Mouse (Mus musculus): ENCODE data around the gene Spata31d1a. TPM values are rescaled to one million over a fixed set of nuclear protein-coding genes. Genes with fewer than 3 reads are reported as not detected.

Gene Spata31d1a
- not detected in 2 replicates for polyA plus RNA-seq (2015; fragmentation: Nextera tagmentation; extraction: Ambion mirVana)

- Histone ChIP-seq H3K9ac (ENCODE audit: low read length) (no peak within 1 kb of the TSS), H3K27me3 (ENCODE audit: control insufficient read depth, insufficient read depth, low read length) (no peaks in the 10 kb centered on the region), H3K4me2 (ENCODE audit: low read depth, low read length) (no peak within 1 kb of the TSS), H3K4me1 (ENCODE audit: control insufficient read depth, insufficient read depth, low read length) (no peaks in the 10 kb centered on the region), H3K9me3 (replicated peaks; ENCODE audit: control insufficient read depth, low read length) (no peaks in the 10 kb centered on the region), H3K4me3 (replicated peaks; ENCODE audit: low read length) (no peak within 1 kb of the TSS), H3K27ac (ENCODE audit: low read length) (no peak within 1 kb of the TSS), H3K36me3 (ENCODE audit: control insufficient read depth, insufficient read depth, low read length) (no peaks in the 10 kb centered on the region)
- 85% methylated on average over 15 of the region's 15 CpGs for WGBS
- no peak for ATAC-seq (ENCODE audit: insufficient read depth, low FRiP score)
Measured at GRCm38 (mm10) chr13:59710230-59710629, at the start of gene Spata31d1a. Gene Spata31d1a, minus strand, starts transcription at chr13:59710330.

GRCm38 (mm10) chr13:59756906-59757305 lies 46.8 kb upstream of the Spata31d1a start:
- ATAC-seq (ENCODE audit: insufficient read depth, low FRiP score): no peak
- WGBS: 94% methylated on average over 7 of the region's 7 CpGs
- H3K27ac ChIP-seq (ENCODE audit: low read length): no peak overlapping the region
- H3K27me3 ChIP-seq (ENCODE audit: control insufficient read depth, insufficient read depth, low read length): no peaks in the 10 kb centered on the region
- no peak overlapping the region for H3K9ac ChIP-seq (ENCODE audit: low read length)
- H3K36me3 ChIP-seq (ENCODE audit: control insufficient read depth, insufficient read depth, low read length): peaks cover 13% of the 10 kb centered on the region; the same call in 1 of the 2 replicates
- H3K4me1 ChIP-seq (ENCODE audit: control insufficient read depth, insufficient read depth, low read length): no peaks in the 10 kb centered on the region
- H3K4me2 ChIP-seq (ENCODE audit: low read depth, low read length): no peak overlapping the region
- no peak overlapping the region for H3K4me3 ChIP-seq (replicated peaks; ENCODE audit: low read length)
- no peaks in the 10 kb centered on the region for H3K9me3 ChIP-seq (replicated peaks; ENCODE audit: control insufficient read depth, low read length)

GRCm38 (mm10) chr13:59750310-59750709 lies 40.2 kb upstream of the Spata31d1a start:
- no peak overlapping the region for H3K9ac ChIP-seq (ENCODE audit: low read length)
- no peak for ATAC-seq (ENCODE audit: insufficient read depth, low FRiP score)
- 68% methylated on average over 12 of the region's 12 CpGs for WGBS
- 0 out of 2 replicates have a peak, but pooled peaks cover 4% of the 10 kb centered on the region for H3K36me3 ChIP-seq (ENCODE audit: control insufficient read depth, insufficient read depth, low read length)
- H3K9me3 ChIP-seq (replicated peaks; ENCODE audit: control insufficient read depth, low read length): no peaks in the 10 kb centered on the region
- H3K4me3 ChIP-seq (replicated peaks; ENCODE audit: low read length): no peak overlapping the region
- H3K4me2 ChIP-seq (ENCODE audit: low read depth, low read length): no peak overlapping the region
- no peak overlapping the region for H3K27ac ChIP-seq (ENCODE audit: low read length)
- H3K4me1 ChIP-seq (ENCODE audit: control insufficient read depth, insufficient read depth, low read length): no peaks in the 10 kb centered on the region
- H3K27me3 ChIP-seq (ENCODE audit: control insufficient read depth, insufficient read depth, low read length): no peaks in the 10 kb centered on the region

DNA sequence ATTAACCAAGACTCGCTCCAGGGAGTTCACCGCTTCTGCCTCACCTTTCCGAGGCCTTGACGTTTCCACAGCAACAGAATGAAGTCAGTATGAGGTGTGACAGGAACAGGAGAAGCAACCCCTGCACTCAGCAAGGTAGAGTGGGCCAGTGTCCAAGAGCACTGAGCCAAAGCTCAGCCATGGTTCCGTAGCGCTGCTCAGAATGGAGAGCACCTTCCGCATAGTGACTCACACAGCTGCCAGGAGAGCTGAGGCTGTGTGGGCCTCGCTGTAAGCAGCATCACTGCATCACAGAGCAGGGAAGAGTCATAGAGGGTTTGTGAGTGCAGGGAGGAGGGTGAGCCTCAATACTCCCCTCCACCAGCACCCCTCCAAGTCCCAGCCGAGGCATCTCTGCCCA lies 36.6 kb upstream of the Spata31d1a start, which contains the start of gene 1700014D04Rik:
1700014D04Rik (minus strand) TSS at position 42 of the 400 bp plus-strand sequence.
- no peak within 1 kb of the TSS for H3K27ac ChIP-seq (ENCODE audit: low read length)
- no peaks in the 10 kb centered on the region for H3K36me3 ChIP-seq (ENCODE audit: control insufficient read depth, insufficient read depth, low read length)
- no peak for ATAC-seq (ENCODE audit: insufficient read depth, low FRiP score)

GRCm38 (mm10) chr13:59746164-59746563 lies 36.0 kb upstream of the Spata31d1a start:
- Histone ChIP-seq H3K4me2 (ENCODE audit: low read depth, low read length) (no peak overlapping the region), H3K27me3 (ENCODE audit: control insufficient read depth, insufficient read depth, low read length) (no peaks in the 10 kb centered on the region), H3K4me1 (ENCODE audit: control insufficient read depth, insufficient read depth, low read length) (no peaks in the 10 kb centered on the region), H3K9ac (ENCODE audit: low read length) (no peak overlapping the region), H3K27ac (ENCODE audit: low read length) (no peak overlapping the region), H3K9me3 (replicated peaks; ENCODE audit: control insufficient read depth, low read length) (no peaks in the 10 kb centered on the region), H3K36me3 (ENCODE audit: control insufficient read depth, insufficient read depth, low read length) (no peaks in the 10 kb centered on the region), H3K4me3 (replicated peaks; ENCODE audit: low read length) (no peak overlapping the region)
- 68% methylated on average over 6 of the region's 6 CpGs for WGBS
- peak; percentile 40; the same call in 1 of the 2 replicates for ATAC-seq (ENCODE audit: insufficient read depth, low FRiP score)

More for the DNA sequence above, 36.6 kb upstream of the Spata31d1a start, which contains the start of gene 1700014D04Rik:
- Histone ChIP-seq H3K9ac (ENCODE audit: low read length) (no peak within 1 kb of the TSS), H3K4me1 (ENCODE audit: control insufficient read depth, insufficient read depth, low read length) (no peaks in the 10 kb centered on the region), H3K9me3 (replicated peaks; ENCODE audit: control insufficient read depth, low read length) (no peaks in the 10 kb centered on the region), H3K4me2 (ENCODE audit: low read depth, low read length) (no peak within 1 kb of the TSS), H3K4me3 (replicated peaks; ENCODE audit: low read length) (no peak within 1 kb of the TSS), H3K27me3 (ENCODE audit: control insufficient read depth, insufficient read depth, low read length) (no peaks in the 10 kb centered on the region)
- WGBS: 89% methylated on average over 9 of the region's 9 CpGs

DNA sequence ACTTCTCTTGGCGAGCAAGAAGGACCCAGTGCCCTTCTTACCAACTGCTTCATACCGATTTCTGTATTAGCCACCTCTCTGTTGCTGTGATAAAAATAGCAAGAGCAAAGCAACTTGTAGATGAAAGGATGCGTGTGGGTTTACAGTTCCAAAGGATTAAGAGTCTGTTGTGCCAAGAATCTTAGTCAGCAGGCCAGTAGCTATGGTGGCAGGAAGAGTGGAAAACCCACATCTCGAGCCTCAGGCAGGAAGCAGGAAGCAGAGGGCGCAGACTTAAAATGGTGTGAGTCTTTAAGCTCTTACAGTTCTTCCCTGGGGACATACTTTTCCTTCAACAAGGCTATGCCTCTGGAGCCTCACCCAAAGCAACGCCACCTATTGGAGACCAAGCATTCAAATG lies 35.3 kb upstream of the Spata31d1a start:
- 81% methylated on average over 6 of the region's 6 CpGs for WGBS
- no peak overlapping the region for H3K4me3 ChIP-seq (replicated peaks; ENCODE audit: low read length)
- H3K36me3 ChIP-seq (ENCODE audit: control insufficient read depth, insufficient read depth, low read length): no peaks in the 10 kb centered on the region
- no peak overlapping the region for H3K27ac ChIP-seq (ENCODE audit: low read length)
- no peak for ATAC-seq (ENCODE audit: insufficient read depth, low FRiP score)
- no peak overlapping the region for H3K4me2 ChIP-seq (ENCODE audit: low read depth, low read length)
- H3K9ac ChIP-seq (ENCODE audit: low read length): no peak overlapping the region
- no peaks in the 10 kb centered on the region for H3K27me3 ChIP-seq (ENCODE audit: control insufficient read depth, insufficient read depth, low read length)
- no peaks in the 10 kb centered on the region for H3K4me1 ChIP-seq (ENCODE audit: control insufficient read depth, insufficient read depth, low read length)
- no peaks in the 10 kb centered on the region for H3K9me3 ChIP-seq (replicated peaks; ENCODE audit: control insufficient read depth, low read length)

DNA sequence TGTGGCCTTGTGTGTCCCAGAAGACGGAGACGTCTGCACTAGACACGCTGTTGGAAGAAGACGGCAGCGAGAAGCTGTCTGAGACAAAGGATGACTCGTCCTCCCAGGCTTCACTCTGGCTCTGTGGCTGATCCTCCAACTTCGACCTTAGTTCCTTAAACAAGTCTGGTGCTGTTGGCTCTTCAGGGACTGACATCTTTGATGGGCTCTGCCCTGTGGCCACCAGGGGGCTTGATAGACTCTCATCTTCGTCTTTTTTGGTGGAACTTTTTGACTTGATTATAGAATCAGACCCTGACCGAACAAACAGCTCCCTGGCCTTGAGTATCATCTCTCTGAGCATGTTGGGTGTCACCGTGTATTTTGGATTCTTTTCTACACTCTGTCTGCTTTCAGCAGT lies 31.6 kb upstream of the Spata31d1a start:
- Histone ChIP-seq H3K4me2 (ENCODE audit: low read depth, low read length) (no peak overlapping the region), H3K9me3 (replicated peaks; ENCODE audit: control insufficient read depth, low read length) (no peaks in the 10 kb centered on the region), H3K36me3 (ENCODE audit: control insufficient read depth, insufficient read depth, low read length) (no peaks in the 10 kb centered on the region), H3K27me3 (ENCODE audit: control insufficient read depth, insufficient read depth, low read length) (no peaks in the 10 kb centered on the region), H3K4me1 (ENCODE audit: control insufficient read depth, insufficient read depth, low read length) (no peaks in the 10 kb centered on the region), H3K27ac (ENCODE audit: low read length) (no peak overlapping the region), H3K4me3 (replicated peaks; ENCODE audit: low read length) (no peak overlapping the region), H3K9ac (ENCODE audit: low read length) (no peak overlapping the region)
- no peak for ATAC-seq (ENCODE audit: insufficient read depth, low FRiP score)
- 72% methylated on average over 10 of the region's 10 CpGs for WGBS

DNA sequence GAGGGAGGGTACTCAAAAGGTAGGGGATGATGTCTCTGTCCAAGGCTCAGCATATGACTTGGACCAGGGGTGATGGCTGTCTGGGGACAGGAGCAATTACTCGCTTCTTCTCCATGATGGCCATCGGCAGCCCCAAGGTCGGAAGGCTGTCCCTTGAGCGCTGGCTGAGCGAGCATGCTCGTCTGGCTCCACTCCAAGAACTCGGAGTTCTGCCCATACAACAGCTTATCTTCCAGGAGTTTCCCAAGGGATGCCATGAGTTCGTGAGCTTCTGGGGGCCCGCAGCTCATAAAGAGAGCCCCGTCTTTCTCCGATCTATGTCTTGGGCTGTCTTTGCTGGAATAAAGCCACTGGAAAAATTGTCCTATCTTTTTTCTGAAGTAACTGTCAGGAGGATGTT lies 31.0 kb upstream of the Spata31d1a start:
- Histone ChIP-seq H3K27me3 (ENCODE audit: control insufficient read depth, insufficient read depth, low read length) (no peaks in the 10 kb centered on the region), H3K4me2 (ENCODE audit: low read depth, low read length) (no peak overlapping the region), H3K9ac (ENCODE audit: low read length) (no peak overlapping the region), H3K27ac (ENCODE audit: low read length) (no peak overlapping the region), H3K4me3 (replicated peaks; ENCODE audit: low read length) (no peak overlapping the region), H3K9me3 (replicated peaks; ENCODE audit: control insufficient read depth, low read length) (no peaks in the 10 kb centered on the region), H3K36me3 (ENCODE audit: control insufficient read depth, insufficient read depth, low read length) (no peaks in the 10 kb centered on the region), H3K4me1 (ENCODE audit: control insufficient read depth, insufficient read depth, low read length) (no peaks in the 10 kb centered on the region)
- WGBS: 85% methylated on average over 11 of the region's 11 CpGs
- ATAC-seq (ENCODE audit: insufficient read depth, low FRiP score): no peak

DNA sequence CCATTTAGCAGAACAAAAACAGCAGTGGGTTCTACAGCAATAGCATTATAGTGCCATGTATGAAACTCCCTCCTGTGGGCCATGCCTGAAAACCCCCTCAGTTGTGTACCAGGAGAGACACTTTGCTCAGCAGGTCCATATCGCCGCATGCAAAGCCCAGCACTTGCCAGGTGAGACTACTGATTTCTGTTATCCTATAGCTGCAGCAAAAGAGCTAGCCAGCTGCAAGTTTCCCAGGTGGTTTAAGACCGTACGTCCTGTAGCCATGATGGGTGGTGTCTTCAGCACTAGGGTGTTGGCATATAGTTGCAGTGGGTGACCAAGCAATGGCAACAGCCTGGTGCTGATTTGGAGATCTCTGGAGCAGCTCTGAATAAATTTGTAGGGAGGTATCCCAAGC lies 29.3 kb upstream of the Spata31d1a start:
- Histone ChIP-seq H3K9ac (ENCODE audit: low read length) (no peak overlapping the region), H3K4me1 (ENCODE audit: control insufficient read depth, insufficient read depth, low read length) (peaks cover 4% of the 10 kb centered on the region; the same call in 1 of the 2 replicates), H3K27ac (ENCODE audit: low read length) (no peak overlapping the region), H3K36me3 (ENCODE audit: control insufficient read depth, insufficient read depth, low read length) (no peaks in the 10 kb centered on the region), H3K9me3 (replicated peaks; ENCODE audit: control insufficient read depth, low read length) (no peaks in the 10 kb centered on the region), H3K4me2 (ENCODE audit: low read depth, low read length) (no peak overlapping the region), H3K4me3 (replicated peaks; ENCODE audit: low read length) (no peak overlapping the region), H3K27me3 (ENCODE audit: control insufficient read depth, insufficient read depth, low read length) (no peaks in the 10 kb centered on the region)
- 84% methylated on average over 4 of the region's 4 CpGs for WGBS
- ATAC-seq (ENCODE audit: insufficient read depth, low FRiP score): peak; percentile 35; the same call in 1 of the 2 replicates
